Mouse (Mus musculus) lung, postnatal 36 days (tissue): ENCODE results near the gene Micall1.

Experiments used
- DNase-seq: peaks from one replicate; pipeline ENCODE4 v3.0.0; 2022; ENCODE audit warnings: mixed read lengths

Micall1 gene

GRCm38 (mm10) chr15:79108421-79109320, at the start of gene Micall1:
TSS of gene Micall1 (plus strand) at chr15:79108898.
- peak; percentile 77 for DNase-seq

GRCm38 (mm10) chr15:79060887-79061565, 47.7 kb upstream of the Micall1 start:
- DNase-seq, result peak; percentile 46

DNA sequence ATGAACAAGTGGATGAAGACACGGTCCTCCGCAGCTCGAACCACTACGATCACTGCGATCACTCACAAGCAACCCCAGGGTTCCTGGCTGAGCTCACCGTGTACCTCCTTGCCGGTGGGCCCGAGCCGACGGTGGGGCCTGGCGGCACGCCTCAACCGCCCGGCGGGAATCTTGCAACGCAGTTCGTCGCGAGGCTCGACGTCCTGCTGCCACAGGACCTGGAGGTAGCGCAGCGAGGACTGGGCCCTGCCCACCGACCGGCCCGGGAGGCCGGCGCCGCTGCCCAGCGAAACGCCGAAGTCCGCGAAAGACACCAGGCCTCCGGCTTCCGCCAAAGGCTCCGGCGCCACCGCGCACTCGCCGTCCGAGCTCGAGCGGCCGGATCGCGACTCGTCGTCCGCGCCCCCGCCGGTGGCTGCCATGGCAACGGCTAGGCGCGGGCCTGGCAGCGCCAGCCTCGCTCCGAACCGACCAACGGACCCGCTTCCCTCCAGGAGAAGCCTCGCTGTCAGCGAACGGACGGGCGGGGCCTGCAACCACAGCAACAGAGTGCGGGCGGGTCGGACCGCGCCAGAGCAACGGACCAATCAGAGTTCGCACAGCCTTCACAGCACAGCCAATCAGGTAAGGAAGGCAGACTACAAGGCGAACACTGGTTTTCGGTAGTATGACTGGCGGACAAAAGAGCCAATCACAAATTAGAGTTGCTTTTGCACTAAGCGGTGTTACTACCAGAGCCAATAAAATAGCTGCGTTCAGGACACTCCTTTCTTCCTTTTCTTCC, 46.1 kb upstream of the Micall1 start, which contains the start of gene Ankrd54:
Ankrd54 (minus strand) TSS at position 518 of the 784 bp plus-strand sequence.
- peak; percentile 100 for DNase-seq

DNA sequence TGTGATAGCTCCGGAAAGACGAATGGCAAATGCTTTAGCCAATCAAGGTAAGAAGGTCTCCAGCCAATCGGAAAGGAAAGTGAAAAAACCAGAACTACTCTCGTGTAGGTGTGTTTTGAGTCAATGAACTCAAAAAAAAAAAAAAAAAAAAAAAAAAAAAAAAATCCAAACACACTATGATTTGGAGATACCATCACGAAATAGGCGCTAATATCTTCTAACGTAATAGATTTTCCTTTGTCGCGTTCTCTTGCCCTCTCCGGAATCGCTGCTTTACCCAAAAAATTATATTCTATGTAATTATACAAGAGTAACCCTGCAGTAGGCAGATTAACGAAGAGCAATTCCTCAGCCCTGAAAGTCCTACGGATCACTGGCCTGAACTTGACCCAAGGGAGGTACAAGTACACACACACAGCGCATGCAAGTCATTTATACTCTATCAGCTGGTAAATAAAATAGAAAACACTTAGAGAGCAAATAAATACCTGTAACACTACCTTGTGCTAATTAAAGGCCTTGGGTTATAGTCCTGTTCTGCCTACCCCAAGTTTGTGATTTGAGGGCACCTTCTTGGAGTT, 45.4 kb upstream of the Micall1 start:
- DNase-seq, result no peak

DNA sequence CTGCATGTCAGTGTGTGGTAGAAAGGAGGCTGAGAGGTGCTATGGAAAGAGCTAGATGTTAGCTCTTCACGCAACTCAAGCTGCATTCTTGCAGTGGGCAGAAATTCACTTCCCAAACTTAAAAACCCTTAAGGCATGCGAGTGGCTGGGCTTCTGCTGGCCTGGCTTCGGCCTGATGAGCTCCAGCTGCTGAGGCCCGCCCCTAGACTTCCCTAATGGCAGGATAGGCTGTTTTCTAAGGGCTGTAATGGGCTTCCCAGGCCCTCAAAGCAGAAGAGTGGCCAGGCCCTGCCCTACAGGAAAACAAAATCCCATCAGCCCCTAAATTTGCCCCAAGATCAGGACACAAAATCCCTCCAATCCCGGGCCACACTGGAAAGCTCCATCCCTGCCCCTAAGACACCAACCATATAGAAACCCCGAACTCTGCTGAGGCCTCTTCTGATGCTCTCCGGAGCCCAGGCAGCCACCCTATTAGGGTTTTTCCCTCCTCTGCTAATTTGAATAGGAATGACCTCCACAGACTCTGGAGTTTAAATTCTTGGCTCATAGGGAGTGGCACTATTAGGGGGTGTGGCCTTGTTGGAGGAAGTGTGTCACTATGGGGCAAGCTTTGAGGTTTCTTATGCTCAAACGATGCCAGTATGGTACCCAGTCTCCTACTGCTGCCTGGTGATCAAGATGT, 43.5 kb upstream of the Micall1 start:
- no peak for DNase-seq

DNA sequence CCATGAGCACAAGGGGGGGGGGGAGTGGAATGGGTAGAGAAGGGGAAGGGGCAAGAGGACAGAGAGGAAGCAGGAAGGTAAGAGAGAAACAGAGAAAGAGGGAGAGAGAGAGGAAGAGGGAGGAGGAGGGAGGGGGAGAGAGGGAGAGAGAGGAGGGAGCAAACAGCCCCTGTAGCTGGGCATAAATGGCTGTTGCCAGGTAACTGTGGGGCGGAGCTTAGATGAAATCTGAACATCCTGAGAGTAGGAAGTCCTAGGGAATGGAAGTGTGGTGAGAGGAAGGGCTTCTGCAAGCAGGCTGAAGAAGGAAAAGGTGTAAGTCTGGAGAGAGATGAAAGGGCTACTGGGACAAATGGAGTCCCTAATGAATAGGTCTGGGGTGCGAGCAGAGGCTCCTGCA, 42.4 kb upstream of the Micall1 start:
- DNase-seq, result peak; percentile 30

DNA sequence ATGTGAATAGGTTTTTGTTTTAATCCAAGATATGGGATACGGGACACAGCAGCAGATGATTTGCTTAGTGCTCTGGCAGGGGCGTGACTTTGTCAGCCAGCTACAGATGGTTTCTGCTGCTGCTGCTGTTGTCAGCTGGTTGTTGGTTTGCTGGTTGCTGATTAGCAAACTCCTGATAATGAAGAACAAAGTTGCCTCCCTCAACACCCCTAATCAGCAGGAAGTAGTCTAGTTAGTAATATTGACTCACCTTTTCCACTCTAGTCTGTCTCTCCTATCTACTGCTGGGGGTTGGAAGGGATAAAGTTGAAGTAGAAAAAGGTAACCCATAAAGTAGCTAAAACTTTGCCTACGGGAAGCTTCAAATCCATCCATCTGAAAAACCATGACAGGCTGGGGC, 41.1 kb upstream of the Micall1 start:
- no peak for DNase-seq

DNA sequence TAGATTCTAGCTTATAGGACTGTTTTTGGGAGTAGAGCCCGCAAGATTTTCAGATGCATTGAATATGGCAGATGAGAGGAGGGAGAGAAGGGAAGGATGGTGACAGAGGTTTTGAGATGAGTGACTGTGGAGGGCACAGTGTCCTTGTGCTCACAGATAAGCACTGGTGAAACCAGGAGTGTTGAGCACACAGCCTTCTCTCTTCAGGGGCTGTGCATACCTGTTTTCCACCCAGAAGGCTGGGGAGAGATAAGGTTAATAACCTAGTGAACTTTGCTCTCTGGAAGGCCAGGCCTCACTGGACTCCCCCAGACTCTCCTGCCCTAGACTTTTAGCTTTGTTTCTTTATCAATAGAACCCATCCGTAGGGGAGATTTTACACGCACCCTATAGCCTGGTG, 40.3 kb upstream of the Micall1 start:
- no peak for DNase-seq

DNA sequence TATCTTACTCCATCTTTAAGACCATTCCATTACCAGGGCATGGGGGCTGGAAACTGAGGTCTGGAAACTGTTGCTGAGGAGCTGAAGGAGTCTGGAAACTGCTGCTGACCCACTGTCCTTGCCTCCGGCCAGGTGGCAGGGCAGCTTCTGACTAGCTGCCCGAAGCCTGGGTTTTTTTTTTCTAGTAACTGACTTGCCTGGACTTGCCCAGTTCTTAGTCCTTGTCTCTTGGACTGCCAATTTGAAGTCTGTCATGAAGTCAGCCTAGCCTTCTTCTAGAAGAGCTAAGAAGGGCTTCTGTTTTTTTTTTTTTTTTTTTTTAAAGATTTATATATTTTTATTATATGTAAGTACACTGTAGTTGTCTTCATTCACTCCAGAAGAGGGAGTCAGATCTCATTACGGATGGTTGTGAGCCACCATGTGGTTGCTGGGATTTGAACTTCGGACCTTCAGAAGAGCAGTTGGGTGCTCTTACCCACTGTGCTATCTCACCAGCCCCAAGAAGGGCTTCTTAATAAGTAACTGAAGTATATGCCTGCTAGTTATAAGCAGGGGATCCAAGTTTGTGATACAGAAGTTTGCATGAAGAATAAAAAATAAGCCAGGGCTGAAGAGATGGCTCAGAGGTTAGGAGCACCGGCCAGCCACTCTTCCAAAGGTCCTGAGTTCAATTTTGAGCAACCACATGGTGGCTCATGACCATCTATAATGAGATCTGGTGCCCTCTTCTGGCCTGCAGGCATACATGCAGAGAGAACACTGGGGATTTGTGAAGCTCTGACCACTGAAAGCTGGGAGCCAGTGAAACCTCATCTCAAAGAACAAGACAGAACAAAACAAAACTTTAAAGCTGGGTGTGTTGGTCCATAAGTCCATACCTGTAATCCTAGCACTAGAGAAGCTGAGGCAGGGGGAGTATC, 37.3 kb upstream of the Micall1 start:
- peak; percentile 68 for DNase-seq

DNA sequence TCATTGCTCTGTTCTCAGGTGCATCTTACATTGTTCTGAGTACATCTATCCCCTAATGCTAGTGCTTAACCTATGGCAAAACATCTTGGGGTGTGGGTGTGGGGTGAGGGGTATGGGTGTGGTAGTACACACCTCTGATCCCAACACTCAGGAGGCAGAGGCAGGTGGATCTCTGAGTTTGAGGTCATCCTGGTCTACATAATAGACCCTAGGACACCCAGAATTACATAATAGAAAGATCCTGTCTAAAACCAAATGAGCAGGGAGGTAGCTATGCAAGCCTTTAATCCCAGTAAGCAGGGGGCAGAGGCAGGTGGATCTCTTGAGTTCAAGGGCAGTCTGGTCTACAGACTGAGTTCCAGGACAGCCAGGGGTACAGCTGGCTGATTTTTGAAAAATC, 34.9 kb upstream of the Micall1 start:
- no peak for DNase-seq

DNA sequence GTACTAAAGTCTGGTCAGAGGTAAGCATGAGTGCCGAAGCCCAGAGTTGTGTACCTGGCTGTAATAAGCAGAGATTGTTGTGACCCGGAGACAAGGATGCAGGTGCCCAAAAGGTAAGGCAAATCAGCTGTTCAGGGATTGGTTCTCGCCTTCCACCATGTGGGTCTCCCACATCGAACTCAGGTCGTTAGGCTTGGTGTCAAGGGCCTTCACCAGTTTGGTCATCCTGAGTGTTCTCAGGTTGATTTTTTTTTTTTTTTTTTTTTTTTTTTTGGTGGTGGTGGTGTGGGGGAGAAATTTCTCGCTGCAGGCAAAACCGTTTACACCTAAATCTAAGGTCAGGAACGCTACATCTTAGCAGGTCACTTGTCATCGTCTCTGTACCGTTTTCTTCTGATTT, 34.3 kb upstream of the Micall1 start:
- no peak for DNase-seq

DNA sequence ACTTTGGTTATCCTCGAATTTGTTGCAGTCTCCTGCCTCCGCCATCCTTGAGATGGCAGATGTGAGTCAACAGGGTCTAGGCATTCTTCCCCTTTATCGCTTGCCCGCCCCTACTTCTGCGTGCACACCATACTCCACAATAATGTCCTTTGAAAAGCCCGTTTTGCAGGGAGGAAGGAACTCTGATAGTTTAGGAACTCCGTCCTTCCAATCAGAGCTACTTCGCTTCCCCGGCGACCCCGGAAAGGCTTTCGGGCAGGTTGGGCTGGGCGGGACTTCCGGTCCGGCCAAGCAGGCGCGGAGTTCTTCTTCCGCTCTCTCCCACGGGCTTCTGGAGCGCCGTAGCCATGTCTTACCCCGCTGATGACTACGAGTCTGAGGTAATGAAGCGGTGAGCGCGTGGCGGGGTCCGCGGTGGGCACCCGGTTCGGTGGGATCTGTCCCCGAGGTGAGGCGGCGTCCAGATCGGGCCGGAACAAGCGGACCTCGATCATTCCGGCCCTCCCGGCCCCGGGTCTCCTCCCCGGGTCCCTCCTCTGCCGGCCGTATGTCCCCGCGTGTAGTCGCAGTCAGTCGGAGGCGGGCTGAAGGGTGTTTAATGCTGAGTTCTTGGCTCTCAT, 33.7 kb upstream of the Micall1 start, which contains the start of gene Eif3l:
Eif3l (plus strand) TSS at position 267 of the 620 bp plus-strand sequence.
- peak; percentile 92 for DNase-seq

DNA sequence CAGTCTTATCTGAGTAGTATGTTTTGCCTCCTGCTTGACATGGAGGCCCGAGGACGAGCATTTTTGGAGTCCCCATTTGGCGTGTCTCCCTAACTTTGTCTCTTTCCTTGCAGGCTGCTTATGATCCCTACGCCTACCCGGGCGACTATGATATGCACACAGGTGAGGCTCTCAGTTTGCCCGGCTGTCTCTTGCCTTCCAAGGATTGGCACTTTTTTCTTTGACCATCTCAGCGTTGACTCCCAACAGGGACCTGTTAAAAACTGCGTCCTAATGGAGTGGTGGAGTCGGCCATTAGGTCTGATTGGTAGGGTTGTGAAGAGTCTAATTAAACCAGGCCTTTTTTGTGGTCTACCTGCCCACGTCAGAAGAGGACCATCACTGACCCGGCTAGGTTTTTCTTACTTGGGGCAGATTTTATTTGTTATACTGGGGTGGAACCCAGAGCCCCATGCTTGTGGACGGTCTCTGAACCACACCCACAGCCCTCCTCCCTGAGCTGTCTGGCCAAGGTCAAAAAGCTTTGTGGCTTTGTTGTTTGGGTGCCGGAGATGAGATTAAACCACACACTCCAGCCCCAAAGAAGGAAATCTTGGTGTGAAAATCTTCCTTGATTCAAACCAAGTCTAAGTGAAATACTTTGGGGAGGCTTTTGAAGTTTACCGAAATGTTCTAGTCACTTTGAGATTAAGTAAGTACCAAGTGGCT, 32.9 kb upstream of the Micall1 start:
- no peak for DNase-seq

DNA sequence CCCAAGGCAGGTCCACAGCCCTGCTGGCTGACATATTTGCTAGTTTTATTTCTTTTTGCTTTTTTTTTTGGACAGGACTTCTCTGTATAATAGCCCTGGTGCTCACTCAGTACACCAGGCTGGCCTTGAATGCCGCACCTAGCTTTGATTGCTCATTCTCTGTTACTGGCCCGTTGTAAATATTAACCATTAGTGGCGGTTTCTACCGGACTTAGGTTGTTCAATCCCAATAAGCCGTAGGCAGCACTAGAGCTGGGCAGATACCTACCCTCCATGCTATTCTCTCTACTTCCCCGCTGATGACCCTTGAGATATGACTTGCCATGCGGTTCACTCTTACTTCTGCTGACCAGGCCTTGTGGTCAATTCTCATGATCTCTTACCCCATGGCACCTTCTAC, 29.1 kb upstream of the Micall1 start:
- DNase-seq, result no peak

- no peak for DNase-seq
These were observed 16.4 kb upstream of the Micall1 start for GRCm38 (mm10) chr15:79092284-79092683.

- peak; percentile 60 for DNase-seq
These were observed 15.4 kb upstream of the Micall1 start for GRCm38 (mm10) chr15:79093083-79093839.

GRCm38 (mm10) chr15:79095483-79095882, 13.2 kb upstream of the Micall1 start:
- no peak for DNase-seq

GRCm38 (mm10) chr15:79096556-79096955, 12.1 kb upstream of the Micall1 start:
- peak; percentile 45 for DNase-seq

- no peak for DNase-seq
These were observed 11.6 kb upstream of the Micall1 start for GRCm38 (mm10) chr15:79097135-79097534.
